Mouse (Mus musculus) small intestine, adult 2 months (tissue): ENCODE measurements at regions not wholly inside any gene's neighbourhood (a gene's known extent, or its start where the extent isn't known, plus 50 kb on each side); places are given as distances from the start of the nearest gene placed in this dataset.

Experiments
- CTCF ChIP-seq: fragments of 200-500 bp; IDR thresholded peaks from 2 replicates; pipeline ENCODE4 v1.5.1; 2012; ENCODE audit warnings: low read depth, mild to moderate bottlenecking, control low read depth, inconsistent platforms, low read length, moderate library complexity, mixed read lengths; ENCODE audit not compliant: insufficient replicate concordance, insufficient read length; ENCODE audit errors: extremely low read depth
- POLR2A ChIP-seq: fragments of 200-500 bp; IDR thresholded peaks from 2 replicates; pipeline ENCODE4 v1.6.1; 2012; ENCODE audit warnings: low read depth, mild to moderate bottlenecking, control low read depth, inconsistent platforms, low read length, moderate library complexity

DNA sequence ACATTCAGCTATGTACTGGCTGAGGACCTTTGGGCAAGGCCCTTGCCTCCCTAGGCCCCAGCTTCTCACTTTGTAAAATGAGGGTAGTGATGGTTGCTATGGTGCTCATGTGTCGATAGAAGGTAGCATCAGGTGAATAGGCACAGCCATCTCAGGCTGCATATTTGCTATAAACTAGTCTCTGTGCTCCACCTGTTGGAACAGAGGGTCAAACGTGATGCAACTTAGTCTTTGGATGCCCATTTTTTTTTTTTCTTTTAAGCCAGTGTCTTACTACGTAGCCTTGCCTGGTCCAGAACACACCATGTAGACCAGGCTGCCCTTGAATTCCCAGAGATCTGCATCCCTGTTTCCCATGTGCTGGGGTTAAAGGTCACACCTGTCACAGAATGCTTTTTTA is 76.5 kb upstream of the Atp6ap2 start:
- TF ChIP-seq CTCF, result no peak
- no peak for TF ChIP-seq POLR2A
